Mouse (Mus musculus): Measurements from ENCODE around the gene Islr2. TPM values are rescaled to one million over a fixed set of nuclear protein-coding genes. Genes with fewer than 3 reads are reported as not detected.

The Islr2 gene
- polyA plus RNA-seq, 1 experiment from 2014 or later = 18.1 TPM

DNA sequence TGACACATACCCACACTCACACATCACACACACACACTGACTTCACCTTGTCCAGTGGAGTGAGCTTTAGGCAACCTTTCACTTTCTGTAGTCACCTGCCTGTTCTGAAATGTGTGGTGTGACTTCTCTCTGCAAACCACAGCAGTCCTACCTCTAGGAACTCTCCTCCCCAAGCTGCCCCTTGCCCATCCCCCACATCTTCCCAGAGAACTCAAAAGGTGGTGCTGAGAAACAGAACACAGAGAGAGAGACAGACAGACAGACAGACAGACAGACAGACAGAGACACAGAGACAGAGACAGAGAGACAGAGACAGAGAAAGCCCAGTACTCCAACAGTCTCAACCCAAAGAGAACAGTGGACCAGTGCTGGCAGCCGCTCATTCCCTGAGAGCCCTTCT, 8.4 kb downstream of the Islr2 start:
- Histone ChIP-seq H3K27ac (ENCODE audit: low read depth, low read length) (no peak overlapping the region), H3K4me1 (replicated peaks; ENCODE audit: control insufficient read depth, insufficient read depth, low read length) (peaks cover 32% of the 10 kb centered on the region), H3K9me3 (ENCODE audit: control insufficient read depth, low read length) (no peaks in the 10 kb centered on the region), H3K4me3 (ENCODE audit: low read depth, low read length) (peak overlapping the region; percentile 30), H3K36me3 (ENCODE audit: control insufficient read depth, insufficient read depth, low read length) (no peaks in the 10 kb centered on the region), H3K27me3 (ENCODE audit: control insufficient read depth, insufficient read depth, low read length) (peaks cover 52% of the 10 kb centered on the region), H3K9ac (ENCODE audit: low read length) (peak overlapping the region; percentile 55), H3K4me2 (ENCODE audit: low read depth, low read length, severe bottlenecking) (peak overlapping the region; percentile 45)
- peak; percentile 41 for DNase-seq (ENCODE audit: low spot score)
- WGBS = 31% methylated on average over 1 of the region's 1 CpGs
- ATAC-seq (replicated peaks; ENCODE audit: low FRiP score) = no peak

GRCm38 (mm10) chr9:58194222-58194621, 9.9 kb downstream of the Islr2 start:
- no peak overlapping the region for H3K9ac ChIP-seq (ENCODE audit: low read length)

GRCm38 (mm10) chr9:58184456-58184855, 19.7 kb downstream of the Islr2 start:
- 77% methylated on average over 6 of the region's 6 CpGs for WGBS
- no peak overlapping the region for H3K27ac ChIP-seq (ENCODE audit: low read depth, low read length)
- no peak overlapping the region for H3K4me3 ChIP-seq (ENCODE audit: low read depth, low read length)
- no peak overlapping the region for H3K4me2 ChIP-seq (ENCODE audit: low read depth, low read length, severe bottlenecking)
- H3K36me3 ChIP-seq (ENCODE audit: control insufficient read depth, insufficient read depth, low read length) = no peaks in the 10 kb centered on the region
- no peaks in the 10 kb centered on the region for H3K27me3 ChIP-seq (ENCODE audit: control insufficient read depth, insufficient read depth, low read length)
- H3K4me1 ChIP-seq (replicated peaks; ENCODE audit: control insufficient read depth, insufficient read depth, low read length) = no peaks in the 10 kb centered on the region
- peak; percentile 37 for DNase-seq (ENCODE audit: low spot score)
- ATAC-seq (replicated peaks; ENCODE audit: low FRiP score) = no peak
- no peaks in the 10 kb centered on the region for H3K9me3 ChIP-seq (ENCODE audit: control insufficient read depth, low read length)
- H3K9ac ChIP-seq (ENCODE audit: low read length) = no peak overlapping the region

More at GRCm38 (mm10) chr9:58194222-58194621, 9.9 kb downstream of the Islr2 start:
- H3K4me3 ChIP-seq (ENCODE audit: low read depth, low read length) = no peak overlapping the region
- peaks cover 27% of the 10 kb centered on the region for H3K4me1 ChIP-seq (replicated peaks; ENCODE audit: control insufficient read depth, insufficient read depth, low read length)
- H3K4me2 ChIP-seq (ENCODE audit: low read depth, low read length, severe bottlenecking) = no peak overlapping the region
- DNase-seq (ENCODE audit: low spot score) (peak; percentile 47), ATAC-seq (replicated peaks; ENCODE audit: low FRiP score) (no peak)
- peaks cover 38% of the 10 kb centered on the region for H3K27me3 ChIP-seq (ENCODE audit: control insufficient read depth, insufficient read depth, low read length)
- no peak overlapping the region for H3K27ac ChIP-seq (ENCODE audit: low read depth, low read length)
- no peaks in the 10 kb centered on the region for H3K9me3 ChIP-seq (ENCODE audit: control insufficient read depth, low read length)
- H3K36me3 ChIP-seq (ENCODE audit: control insufficient read depth, insufficient read depth, low read length) = no peaks in the 10 kb centered on the region
- WGBS = 64% methylated on average over 9 of the region's 9 CpGs

DNA sequence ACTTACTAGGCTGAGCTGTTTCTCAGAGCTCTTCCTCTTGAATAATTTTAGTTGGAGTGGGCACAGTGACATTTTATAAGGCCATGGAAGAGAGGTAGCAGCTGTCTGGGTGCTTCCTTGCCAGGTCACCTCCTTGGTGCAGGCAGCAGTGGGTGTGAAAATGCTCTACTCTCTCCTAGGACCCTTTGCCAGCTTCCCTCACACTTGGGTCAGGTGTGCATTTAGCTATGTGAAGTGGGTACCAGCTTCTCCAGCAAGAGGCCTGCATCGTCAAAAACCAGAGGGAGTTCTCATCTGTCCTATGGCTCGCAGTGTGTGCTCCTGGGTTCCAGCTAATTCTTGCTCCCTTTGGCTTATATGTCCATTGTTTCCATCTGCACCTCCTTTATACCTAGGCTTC, 24.7 kb downstream of the Islr2 start:
- Histone ChIP-seq H3K27ac (ENCODE audit: low read depth, low read length) (no peak overlapping the region), H3K9ac (ENCODE audit: low read length) (no peak overlapping the region), H3K36me3 (ENCODE audit: control insufficient read depth, insufficient read depth, low read length) (no peaks in the 10 kb centered on the region), H3K27me3 (ENCODE audit: control insufficient read depth, insufficient read depth, low read length) (no peaks in the 10 kb centered on the region), H3K9me3 (ENCODE audit: control insufficient read depth, low read length) (no peaks in the 10 kb centered on the region), H3K4me2 (ENCODE audit: low read depth, low read length, severe bottlenecking) (no peak overlapping the region), H3K4me1 (replicated peaks; ENCODE audit: control insufficient read depth, insufficient read depth, low read length) (peaks cover 10% of the 10 kb centered on the region), H3K4me3 (ENCODE audit: low read depth, low read length) (no peak overlapping the region)
- WGBS = 93% methylated on average over 2 of the region's 2 CpGs
- DNase-seq (ENCODE audit: low spot score) (peak; percentile 11), ATAC-seq (replicated peaks; ENCODE audit: low FRiP score) (no peak)

GRCm38 (mm10) chr9:58177165-58177564, 27.0 kb downstream of the Islr2 start:
- no peaks in the 10 kb centered on the region for H3K36me3 ChIP-seq (ENCODE audit: control insufficient read depth, insufficient read depth, low read length)
- WGBS = 68% methylated on average over 4 of the region's 4 CpGs
- H3K9me3 ChIP-seq (ENCODE audit: control insufficient read depth, low read length) = no peaks in the 10 kb centered on the region
- H3K27ac ChIP-seq (ENCODE audit: low read depth, low read length) = no peak overlapping the region
- ATAC-seq (replicated peaks; ENCODE audit: low FRiP score) (no peak), DNase-seq (ENCODE audit: low spot score) (peak; percentile 30)
- no peaks in the 10 kb centered on the region for H3K27me3 ChIP-seq (ENCODE audit: control insufficient read depth, insufficient read depth, low read length)
- no peak overlapping the region for H3K4me3 ChIP-seq (ENCODE audit: low read depth, low read length)
- no peak overlapping the region for H3K4me2 ChIP-seq (ENCODE audit: low read depth, low read length, severe bottlenecking)
- peaks cover 10% of the 10 kb centered on the region for H3K4me1 ChIP-seq (replicated peaks; ENCODE audit: control insufficient read depth, insufficient read depth, low read length)
- H3K9ac ChIP-seq (ENCODE audit: low read length) = no peak overlapping the region

DNA sequence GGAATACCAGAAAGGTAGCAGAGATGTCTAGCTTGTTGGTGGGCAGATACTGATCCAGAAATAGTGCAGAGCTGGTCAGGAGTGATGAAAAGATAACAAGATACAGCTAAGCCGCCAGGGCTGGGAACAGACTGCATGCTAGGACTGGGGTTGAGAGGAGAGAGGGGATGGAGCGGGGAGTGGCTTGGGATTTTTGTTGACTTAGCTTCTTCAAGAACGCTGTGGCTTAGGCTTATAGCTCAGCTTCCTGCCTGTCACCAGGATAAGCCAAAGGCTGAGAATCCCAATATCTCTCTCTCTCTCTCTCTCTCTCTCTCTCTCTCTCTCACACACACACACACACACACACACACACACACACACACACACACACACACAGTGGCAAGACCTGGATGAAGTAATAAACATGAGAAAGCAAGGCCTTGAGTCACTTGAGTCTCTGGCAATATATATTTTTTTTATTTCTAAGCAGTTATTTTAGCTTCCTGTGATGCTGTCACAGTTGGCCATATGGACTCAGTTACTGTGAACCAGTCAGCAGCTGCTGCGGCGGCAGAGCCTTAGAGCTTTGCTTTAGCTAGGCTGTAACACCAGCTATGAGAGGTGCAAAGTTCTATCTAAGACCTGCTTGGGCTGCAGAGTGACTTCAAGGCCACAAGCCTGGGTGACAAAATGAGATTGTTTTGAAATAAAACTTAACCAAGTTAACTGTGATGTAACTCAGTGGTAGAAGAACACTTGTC, 28.2 kb downstream of the Islr2 start:
- peaks cover 10% of the 10 kb centered on the region for H3K4me1 ChIP-seq (replicated peaks; ENCODE audit: control insufficient read depth, insufficient read depth, low read length)
- no peak overlapping the region for H3K4me3 ChIP-seq (ENCODE audit: low read depth, low read length)
- H3K9me3 ChIP-seq (ENCODE audit: control insufficient read depth, low read length) = no peaks in the 10 kb centered on the region
- no peaks in the 10 kb centered on the region for H3K27me3 ChIP-seq (ENCODE audit: control insufficient read depth, insufficient read depth, low read length)
- H3K4me2 ChIP-seq (ENCODE audit: low read depth, low read length, severe bottlenecking) = no peak overlapping the region
- H3K27ac ChIP-seq (ENCODE audit: low read depth, low read length) = no peak overlapping the region
- DNase-seq (ENCODE audit: low spot score) = peak; percentile 47
- no peak for ATAC-seq (replicated peaks; ENCODE audit: low FRiP score)
- H3K9ac ChIP-seq (ENCODE audit: low read length) = no peak overlapping the region
- WGBS = 46% methylated on average over 5 of the region's 5 CpGs
- no peaks in the 10 kb centered on the region for H3K36me3 ChIP-seq (ENCODE audit: control insufficient read depth, insufficient read depth, low read length)

DNA sequence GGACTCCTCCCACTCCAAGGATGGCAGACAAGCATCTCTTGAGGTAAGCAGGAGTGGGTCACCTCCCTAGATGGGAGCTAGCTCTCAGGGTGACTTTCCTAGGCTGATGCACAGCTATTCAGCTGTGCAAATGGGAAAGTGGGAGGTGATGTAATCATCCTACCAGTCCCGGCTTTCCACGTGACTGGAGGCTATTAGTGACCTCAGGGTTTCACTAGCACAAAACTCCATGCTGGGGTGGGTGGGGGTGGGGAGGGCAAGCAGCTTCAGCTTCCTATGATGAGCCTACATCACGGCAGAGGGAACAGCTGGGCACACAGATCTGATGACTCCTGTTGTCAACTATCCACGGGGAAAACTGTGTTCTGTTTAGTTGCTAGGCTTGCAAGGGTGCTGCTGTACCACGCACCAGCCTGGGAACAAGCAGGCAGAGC, 29.3 kb downstream of the Islr2 start:
- H3K9ac ChIP-seq (ENCODE audit: low read length) = no peak overlapping the region
- H3K9me3 ChIP-seq (ENCODE audit: control insufficient read depth, low read length) = no peaks in the 10 kb centered on the region
- H3K4me3 ChIP-seq (ENCODE audit: low read depth, low read length) = no peak overlapping the region
- no peaks in the 10 kb centered on the region for H3K36me3 ChIP-seq (ENCODE audit: control insufficient read depth, insufficient read depth, low read length)
- DNase-seq (ENCODE audit: low spot score) (peak; percentile 51), ATAC-seq (replicated peaks; ENCODE audit: low FRiP score) (peak; percentile 44)
- H3K27me3 ChIP-seq (ENCODE audit: control insufficient read depth, insufficient read depth, low read length) = no peaks in the 10 kb centered on the region
- H3K4me1 ChIP-seq (replicated peaks; ENCODE audit: control insufficient read depth, insufficient read depth, low read length) = peaks cover 10% of the 10 kb centered on the region
- no peak overlapping the region for H3K4me2 ChIP-seq (ENCODE audit: low read depth, low read length, severe bottlenecking)
- H3K27ac ChIP-seq (ENCODE audit: low read depth, low read length) = peak overlapping the region; percentile 13; the same call in 1 of the 2 replicates
- WGBS = 26% methylated on average over 5 of the region's 5 CpGs

DNA sequence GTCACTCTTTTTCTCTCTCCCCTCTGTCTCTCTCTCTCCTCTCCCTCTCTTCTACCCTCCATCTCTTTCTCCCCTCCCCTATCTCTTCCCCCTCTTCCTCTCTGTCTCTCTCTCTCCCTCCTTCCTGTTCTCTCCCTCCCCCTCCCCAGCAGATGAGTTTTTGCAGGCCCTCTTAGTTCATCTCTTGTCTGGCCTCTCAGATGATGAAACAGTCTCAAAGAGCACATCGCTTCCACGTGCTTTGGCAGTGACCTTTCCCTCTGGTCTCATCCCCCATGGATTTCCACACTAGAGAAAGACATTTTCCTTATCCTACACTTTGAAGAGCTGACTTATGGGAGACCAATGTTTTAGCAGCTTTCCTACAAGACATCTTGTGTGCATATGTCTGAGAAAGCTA, 31.3 kb downstream of the Islr2 start:
- Histone ChIP-seq H3K4me1 (replicated peaks; ENCODE audit: control insufficient read depth, insufficient read depth, low read length) (peaks cover 10% of the 10 kb centered on the region), H3K4me2 (ENCODE audit: low read depth, low read length, severe bottlenecking) (no peak overlapping the region), H3K9me3 (ENCODE audit: control insufficient read depth, low read length) (no peaks in the 10 kb centered on the region), H3K36me3 (ENCODE audit: control insufficient read depth, insufficient read depth, low read length) (no peaks in the 10 kb centered on the region), H3K4me3 (ENCODE audit: low read depth, low read length) (no peak overlapping the region), H3K9ac (ENCODE audit: low read length) (no peak overlapping the region), H3K27me3 (ENCODE audit: control insufficient read depth, insufficient read depth, low read length) (no peaks in the 10 kb centered on the region), H3K27ac (ENCODE audit: low read depth, low read length) (no peak overlapping the region)
- DNase-seq (ENCODE audit: low spot score) = peak; percentile 34
- ATAC-seq (replicated peaks; ENCODE audit: low FRiP score) = no peak
- WGBS = 82% methylated on average over 2 of the region's 2 CpGs

- no peaks in the 10 kb centered on the region for H3K36me3 ChIP-seq (ENCODE audit: control insufficient read depth, insufficient read depth, low read length)
- no peak overlapping the region for H3K4me2 ChIP-seq (ENCODE audit: low read depth, low read length, severe bottlenecking)
- no peaks in the 10 kb centered on the region; the same call in 1 of the 2 replicates for H3K9me3 ChIP-seq (ENCODE audit: control insufficient read depth, low read length)
- no peak overlapping the region for H3K27ac ChIP-seq (ENCODE audit: low read depth, low read length)
- H3K4me1 ChIP-seq (replicated peaks; ENCODE audit: control insufficient read depth, insufficient read depth, low read length) = no peaks in the 10 kb centered on the region; the same call in 1 of the 2 replicates
- no peak overlapping the region for H3K9ac ChIP-seq (ENCODE audit: low read length)
- DNase-seq (ENCODE audit: low spot score) (peak; percentile 39), ATAC-seq (replicated peaks; ENCODE audit: low FRiP score) (no peak)
- H3K4me3 ChIP-seq (ENCODE audit: low read depth, low read length) = no peak overlapping the region
- H3K27me3 ChIP-seq (ENCODE audit: control insufficient read depth, insufficient read depth, low read length) = no peaks in the 10 kb centered on the region
- WGBS = 83% methylated on average over 6 of the region's 6 CpGs
Observed at GRCm38 (mm10) chr9:58169426-58169825, 34.7 kb downstream of the Islr2 start.

All from forebrain, embryonic 11.5 days (tissue).